Mouse (Mus musculus) T-cell, adult 66 days (primary cell): ENCODE data around the gene Olfr313. TPM values are rescaled to one million over a fixed set of nuclear protein-coding genes. Genes with fewer than 3 reads are reported as not detected.

Experiments
- total RNA-seq, 2 experiments: library from RNA; stranded (reverse); gene quantifications; 3 replicates in 1 of 2; 4 replicates in 1 of 2; pipeline ENCODE4 v1.2.4; 2023

Olfr313 gene
- not detected for total RNA-seq

GRCm38 (mm10) chr11:58814700-58815099 is at the start of gene Olfr313:
Olfr313 (plus strand) TSS chr11:58815000.

DNA sequence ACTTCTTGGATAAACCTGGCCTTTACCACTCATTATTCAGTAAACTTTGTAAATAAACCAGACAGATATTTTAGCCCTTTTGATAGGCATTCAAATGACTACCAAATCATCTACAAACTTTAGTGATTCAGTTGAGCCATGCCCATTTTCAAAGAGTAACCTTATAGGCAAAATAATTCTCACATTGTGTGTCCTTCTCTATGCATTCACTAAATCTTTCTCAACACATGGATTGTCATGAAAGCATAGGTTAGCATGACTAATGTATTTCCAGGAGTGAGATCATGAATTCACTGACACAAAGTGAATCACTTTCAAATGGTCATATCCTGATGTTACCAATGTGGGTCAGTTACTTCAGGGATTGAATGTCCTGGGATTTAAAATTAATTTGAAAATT is 41.9 kb upstream of the Olfr313 start, which contains the start of gene Olfr315:
Gene Olfr315 (plus strand): TSS at position 301 of the 400 bp plus-strand sequence.

DNA sequence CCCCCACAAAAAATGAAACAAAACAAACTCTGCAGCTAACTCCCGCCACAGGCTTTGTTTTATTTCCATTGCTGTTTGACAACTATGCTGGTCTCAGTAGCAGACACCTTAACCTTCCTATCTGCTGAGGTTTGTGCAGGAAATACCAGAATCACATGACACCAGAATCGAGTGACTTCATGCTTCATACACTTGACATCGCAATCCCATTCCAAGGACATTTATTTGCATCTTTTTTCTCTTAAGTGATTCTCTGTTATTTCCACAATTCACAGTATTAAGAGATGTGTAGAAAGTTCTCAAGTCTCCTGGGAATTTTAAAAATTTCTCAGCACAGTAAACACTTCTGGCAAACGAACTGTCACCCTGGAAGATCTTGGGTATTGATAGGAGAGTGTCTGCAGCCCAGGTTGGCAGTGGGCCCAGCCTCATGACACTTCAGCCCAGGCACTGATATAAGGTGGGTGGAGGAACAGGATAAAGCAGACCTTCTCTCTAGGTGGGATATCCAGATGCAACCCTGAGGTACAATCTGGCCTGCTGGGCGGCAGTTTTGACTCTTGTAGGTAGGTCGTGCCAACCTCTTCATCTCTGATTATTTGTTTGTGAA is 32.2 kb upstream of the Olfr313 start, which contains the start of gene Olfr314:
Gene Olfr314 (plus strand): TSS at position 473 of the 610 bp plus-strand sequence.

DNA sequence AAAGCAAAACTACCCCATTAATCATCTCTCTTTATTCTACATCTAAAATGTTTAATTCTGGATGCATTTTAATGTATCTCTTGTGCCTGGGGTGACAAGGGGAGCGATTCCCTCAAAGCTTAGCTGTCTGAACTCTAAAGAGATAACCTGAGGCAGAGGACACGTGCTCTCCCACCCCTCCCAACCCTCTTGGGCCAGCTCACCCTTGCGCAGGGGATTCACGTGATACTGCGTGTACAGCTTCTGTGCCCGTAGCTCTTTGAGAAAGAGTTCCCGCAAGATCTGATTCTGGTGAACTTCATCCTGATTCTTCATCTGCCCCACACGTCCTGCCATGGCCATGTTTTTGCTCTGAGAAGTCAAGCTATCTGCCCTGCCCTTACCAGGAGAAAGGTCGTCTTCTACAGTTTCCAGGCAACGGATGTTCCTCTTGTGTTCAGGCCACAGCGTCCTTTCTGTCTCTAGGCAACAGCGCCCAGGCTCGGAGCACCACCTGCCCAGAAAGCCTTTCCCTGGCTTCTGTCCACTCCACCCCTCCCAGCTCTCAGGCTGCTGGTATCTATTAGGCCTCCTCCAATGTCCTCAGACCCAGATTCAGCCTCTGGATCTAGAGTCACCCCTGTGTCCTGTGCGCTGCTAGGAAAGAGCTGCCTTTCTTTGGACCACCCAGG is 13.1 kb upstream of the Olfr313 start, which contains the start of gene Fam183b:
Gene Fam183b (minus strand): TSS at position 403 of the 671 bp plus-strand sequence.

GRCm38 (mm10) chr11:58828937-58829336 is 14.1 kb downstream of the Olfr313 start, which contains the start of gene Olfr312:
Olfr312 (plus strand) TSS chr11:58829237.

DNA sequence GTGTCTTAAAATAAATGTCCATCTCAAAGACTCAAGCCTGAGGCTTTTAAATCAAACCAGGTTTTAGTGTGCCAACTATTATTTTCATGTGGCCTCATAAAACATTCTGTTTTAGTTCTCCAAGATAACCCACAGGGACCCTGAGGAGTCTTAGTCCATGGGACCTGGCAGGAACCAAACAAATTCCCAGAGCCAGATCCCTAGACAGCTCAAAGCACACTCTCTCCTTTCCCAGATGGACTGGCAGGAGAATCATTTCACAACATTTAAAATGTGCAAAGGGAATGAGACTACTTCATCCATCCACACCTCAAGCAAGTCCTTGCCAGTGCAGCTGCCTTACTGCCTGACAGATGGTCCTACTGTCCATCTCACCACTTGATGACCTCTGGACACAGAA is 24.2 kb downstream of the Olfr313 start, which contains the start of gene Olfr311:
Gene Olfr311 (plus strand): TSS at position 301 of the 400 bp plus-strand sequence.

GRCm38 (mm10) chr11:58846919-58847461 is 32.2 kb downstream of the Olfr313 start, which contains the start of gene Gm12258:
Gm12258 (plus strand) TSS chr11:58847158.

GRCm38 (mm10) chr11:58867039-58867953 is 52.5 kb downstream of the Olfr313 start, which contains the start of gene 2810021J22Rik:
2810021J22Rik (plus strand) TSS chr11:58867216.

Other genes starting within 250 kb of the Olfr313 start
- gene Olfr224, start 244.4 kb upstream of the Olfr313 start, total RNA-seq = not detected
- gene Olfr325, start 237.3 kb upstream of the Olfr313 start, total RNA-seq = not detected
- not detected for gene Olfr324, start 219.9 kb upstream of the Olfr313 start, total RNA-seq
- not detected for gene 2210407C18Rik, start 198.9 kb upstream of the Olfr313 start, total RNA-seq
- not detected for gene Olfr323, start 184.5 kb upstream of the Olfr313 start, total RNA-seq
- under 1 TPM; 0.32 to 0.33 TPM for gene Trim58, start 174.5 kb upstream of the Olfr313 start, total RNA-seq
- gene Olfr322, start 156.2 kb upstream of the Olfr313 start, total RNA-seq = not detected
- gene Olfr320, start 133.9 kb upstream of the Olfr313 start, total RNA-seq = not detected
- gene Olfr319, start 115.8 kb upstream of the Olfr313 start, total RNA-seq = not detected
- under 1 TPM; 0.50 to 0.64 TPM for gene Olfr318, start 91.0 kb upstream of the Olfr313 start, total RNA-seq
- not detected for gene Olfr317, start 75.8 kb upstream of the Olfr313 start, total RNA-seq
- gene Olfr316, start 62.3 kb upstream of the Olfr313 start, total RNA-seq = not detected
- not detected for gene Olfr315, start 41.8 kb upstream of the Olfr313 start, total RNA-seq
- not detected for gene Olfr314, start 32.0 kb upstream of the Olfr313 start, total RNA-seq
- not detected for gene Fam183b, start 13.0 kb upstream of the Olfr313 start, total RNA-seq
- gene Olfr312, start 14.2 kb downstream of the Olfr313 start, total RNA-seq = not detected
- gene Olfr311, start 24.3 kb downstream of the Olfr313 start, total RNA-seq = not detected
- 10 to 100 TPM in 1 of 2 experiments, 1 to 10 TPM in 1; 7.1 to 15.0 TPM for gene Gm12258, start 32.2 kb downstream of the Olfr313 start, total RNA-seq
- gene 2810021J22Rik, start 52.2 kb downstream of the Olfr313 start, total RNA-seq = 10 to 100 TPM; 11.0 to 12.4 TPM
- 10 to 100 TPM; 12.1 to 12.3 TPM for gene Zfp39, start 89.2 kb downstream of the Olfr313 start, total RNA-seq
- not detected for gene Btnl10, start 102.9 kb downstream of the Olfr313 start, total RNA-seq
- gene Rnf187, start 123.9 kb downstream of the Olfr313 start, total RNA-seq = 100 to 1,000 TPM; 122 to 136 TPM
- 10 to 100 TPM; 12.9 to 15.2 TPM for gene Hist3h2ba, start 133.9 kb downstream of the Olfr313 start, total RNA-seq
- 10 to 100 TPM; 39.5 to 41.6 TPM for gene Hist3h2a, start 139.7 kb downstream of the Olfr313 start, total RNA-seq
- gene Trim17, start 139.7 kb downstream of the Olfr313 start, total RNA-seq = under 1 TPM in 1 of 2 experiments, not detected in 1; 0.41 TPM
- gene Trim11, start 163.1 kb downstream of the Olfr313 start, total RNA-seq = 10 to 100 TPM; 68.7 to 76.5 TPM